Mouse (Mus musculus) urinary bladder, postnatal 10 days (tissue): ENCODE measurements around the gene E2f6.

ENCODE experiments used
- DNase-seq: peaks from one replicate; pipeline ENCODE4 v3.0.0; 2022; ENCODE audit warnings: low spot score

E2f6 gene

DNA sequence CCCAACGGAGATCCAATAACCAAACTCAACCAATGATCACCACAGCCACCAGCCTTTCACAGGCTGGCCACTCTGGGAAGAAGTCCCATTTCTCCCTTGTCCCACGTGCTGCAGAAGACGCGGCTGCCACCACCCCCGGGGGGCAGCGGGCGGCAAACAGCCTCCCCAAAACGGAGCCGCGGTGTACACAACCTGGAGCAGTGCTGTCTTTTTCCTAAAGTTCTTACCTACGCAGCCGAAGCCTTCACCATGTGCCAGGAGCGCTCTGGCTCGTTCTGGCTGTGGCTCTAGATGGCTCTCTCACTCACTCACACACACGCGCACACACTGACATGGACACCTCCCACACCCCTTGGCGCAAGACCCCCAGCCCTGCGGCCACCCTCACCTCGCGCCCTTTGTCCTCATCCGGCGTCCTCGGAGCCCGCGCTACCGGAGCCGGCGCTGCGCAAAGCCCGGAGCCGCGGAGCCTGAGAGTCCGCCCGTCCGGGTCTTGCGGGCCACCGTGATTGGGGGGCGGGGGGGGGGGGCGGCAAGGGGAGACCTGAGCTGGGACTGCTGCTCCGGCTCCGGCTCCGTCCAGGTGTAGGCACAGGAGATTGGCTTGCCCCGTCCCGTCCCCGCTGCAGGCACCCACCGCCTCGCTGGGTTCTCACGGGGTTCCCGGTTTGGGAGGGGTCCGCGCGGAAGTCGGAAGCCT, 10.4 kb upstream of the E2f6 start, which contains the start of gene Greb1:
Gene Greb1 (minus strand): TSS at position 628 of the 700 bp plus-strand sequence.
- no peak for DNase-seq

DNA sequence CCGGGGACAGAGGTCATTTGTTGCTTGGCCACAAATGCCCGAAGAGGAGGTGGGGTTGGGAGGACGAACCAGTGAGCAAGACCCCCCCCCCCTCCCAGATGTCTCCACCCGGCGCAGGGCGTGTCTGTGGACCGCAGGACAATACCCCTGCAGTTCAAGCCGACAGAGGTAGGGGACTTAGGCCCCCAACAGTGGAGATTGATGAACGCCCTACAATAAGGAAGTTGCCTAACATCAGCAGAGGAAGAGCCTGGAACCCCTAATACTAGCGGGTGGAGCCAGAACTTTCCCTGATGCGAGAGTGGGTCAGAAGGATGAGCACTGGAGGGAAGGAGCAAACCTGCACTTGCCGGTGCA, 9.8 kb upstream of the E2f6 start:
- no peak for DNase-seq

DNA sequence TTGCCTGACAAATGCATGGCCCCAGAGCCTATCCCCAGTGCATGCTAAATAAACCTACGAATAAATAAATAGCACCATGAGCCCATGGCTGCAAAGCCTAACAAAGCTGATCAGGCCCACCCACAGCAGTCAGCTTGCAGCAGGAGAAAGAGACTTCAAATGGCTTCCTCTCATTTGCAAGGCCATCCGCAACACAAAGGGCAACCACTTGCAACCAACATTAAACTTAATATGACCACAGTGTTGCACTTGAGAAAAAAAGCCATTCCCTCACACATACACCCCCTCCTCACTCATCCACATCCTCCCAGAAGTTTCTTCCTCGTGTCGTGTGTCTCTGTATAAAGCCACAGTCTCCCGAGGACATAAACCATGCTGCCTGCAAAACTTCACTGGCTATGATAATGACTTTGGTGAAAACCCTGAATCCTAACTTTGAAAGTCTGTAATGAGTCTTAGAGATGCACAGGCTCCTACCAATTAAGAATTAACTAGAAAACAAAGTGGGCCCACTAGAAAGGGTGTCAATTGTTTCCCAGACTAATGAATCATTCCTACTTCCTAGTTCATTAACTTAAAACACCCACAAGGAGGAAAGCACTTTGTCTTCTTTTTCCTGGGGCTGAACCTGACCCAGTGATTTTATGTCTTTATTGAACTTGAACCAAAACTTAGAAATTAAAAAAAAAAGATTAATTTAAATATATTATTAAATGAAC, 7.4 kb upstream of the E2f6 start:
- DNase-seq = no peak

DNA sequence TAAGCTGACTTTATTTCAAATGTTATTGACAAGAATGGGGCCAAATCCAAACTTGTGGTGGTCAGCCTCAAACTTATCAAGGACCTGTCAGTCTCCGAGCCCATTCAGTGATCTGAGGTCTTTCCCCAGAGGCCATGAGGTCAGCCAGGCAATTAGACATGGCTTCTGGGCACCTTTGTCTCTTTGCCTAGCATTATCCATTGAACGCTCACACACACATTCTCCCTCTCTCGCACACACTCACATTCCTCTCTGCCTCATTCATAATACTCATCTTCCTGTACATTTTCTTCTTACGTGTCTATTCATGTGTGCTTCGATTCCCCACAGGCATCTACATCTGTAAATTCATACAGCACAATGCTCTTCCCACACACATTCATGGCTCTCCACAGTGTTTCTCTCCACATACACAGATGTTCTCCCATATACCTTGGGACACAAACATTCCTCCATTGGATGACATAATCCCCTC, 6.8 kb upstream of the E2f6 start:
- DNase-seq = no peak

DNA sequence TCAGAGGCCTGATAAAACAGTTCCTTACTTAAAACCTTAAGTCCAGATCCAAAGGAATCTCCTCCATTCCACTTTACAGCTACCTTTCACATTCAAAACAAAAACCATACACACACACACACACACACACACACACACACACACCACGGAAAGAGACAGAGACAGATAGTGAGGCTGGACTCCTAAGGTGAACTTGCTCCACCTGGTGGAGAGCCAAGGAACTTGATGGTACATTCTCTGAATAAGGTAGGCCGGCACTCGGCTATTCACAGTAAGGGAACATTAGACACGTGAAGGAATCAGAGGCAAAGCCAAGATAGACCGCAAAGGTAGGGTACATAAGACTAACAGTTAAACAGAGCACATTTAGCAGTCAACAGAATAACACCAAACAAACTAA, 5.3 kb upstream of the E2f6 start:
- no peak for DNase-seq

DNA sequence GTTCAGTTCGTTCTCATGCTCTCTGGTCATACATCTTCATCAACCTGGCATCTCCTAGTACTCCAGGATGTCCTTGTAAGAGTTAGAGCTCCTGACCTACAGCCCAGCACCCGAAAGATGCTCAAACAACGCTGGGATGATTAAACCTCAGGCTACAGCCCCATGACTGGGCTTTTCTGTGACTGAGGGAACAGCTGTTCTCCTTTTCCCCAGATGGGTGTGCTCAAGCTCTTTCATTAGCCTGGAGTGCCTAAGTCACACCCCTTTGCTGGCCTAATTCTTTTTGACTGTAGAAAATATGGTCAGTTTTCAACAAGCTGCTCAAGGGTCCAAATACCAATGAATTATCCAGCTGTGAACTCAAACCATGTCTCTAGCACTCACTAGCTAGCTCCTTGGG, 2.7 kb upstream of the E2f6 start:
- DNase-seq = no peak

DNA sequence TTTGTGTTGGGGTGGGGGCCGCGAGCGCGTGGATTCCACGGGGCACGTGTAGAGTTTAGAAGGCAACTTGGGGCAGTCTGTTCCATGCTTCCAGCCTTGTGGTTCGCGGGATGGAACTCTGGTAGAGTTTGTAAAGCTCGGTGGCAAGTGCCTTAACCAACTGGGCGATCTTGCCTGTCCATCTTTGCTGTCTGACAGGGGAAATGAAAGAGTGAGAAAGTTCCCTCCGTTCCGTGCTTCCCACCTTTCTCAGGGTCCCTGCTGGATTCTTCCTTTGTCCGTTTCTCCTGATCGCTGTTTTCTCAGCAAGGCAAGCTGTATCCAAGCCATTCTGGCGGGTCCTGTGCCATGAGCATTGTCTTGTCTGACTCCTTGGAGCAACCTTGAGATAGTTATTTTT, 714 bp downstream of the E2f6 start:
- DNase-seq = no peak

DNA sequence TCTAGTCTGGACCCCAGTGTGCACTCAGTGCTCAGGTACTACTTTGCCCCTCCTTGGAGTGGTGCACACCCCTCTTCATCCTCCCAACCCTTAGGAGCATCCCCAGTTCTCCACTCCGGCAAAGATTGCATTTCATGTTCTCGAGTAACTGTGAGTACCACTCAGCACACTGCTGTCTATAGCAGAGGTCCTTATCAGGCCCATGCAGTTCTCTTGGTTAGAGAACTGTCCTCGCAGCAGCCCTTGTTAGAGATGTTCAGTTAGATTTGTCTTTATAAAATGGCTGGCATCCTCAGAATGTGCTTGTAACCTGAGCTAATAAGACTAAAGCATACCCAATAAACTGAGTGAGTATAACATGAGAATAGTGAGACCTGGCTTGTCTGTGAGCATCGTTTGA, 6.4 kb downstream of the E2f6 start:
- DNase-seq = no peak

DNA sequence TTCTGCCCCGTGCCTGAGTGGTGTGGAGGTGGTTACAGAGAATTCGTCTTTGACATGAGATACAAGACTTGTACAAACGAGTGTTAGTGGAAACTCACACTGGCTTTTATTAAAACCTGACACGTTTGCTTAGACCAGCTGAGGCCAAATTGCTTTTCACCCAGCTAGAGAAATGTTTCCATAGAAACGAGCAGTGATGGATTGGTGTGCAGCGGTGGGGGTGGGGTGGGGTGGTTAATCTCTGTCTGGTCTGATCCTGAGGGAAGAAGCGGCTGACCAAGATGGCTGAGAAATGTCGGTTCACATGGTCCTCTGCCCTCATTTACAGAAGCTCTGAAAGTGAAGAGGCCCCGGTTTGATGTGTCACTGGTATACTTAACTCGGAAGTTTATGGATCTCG, 7.8 kb downstream of the E2f6 start:
- DNase-seq = no peak

DNA sequence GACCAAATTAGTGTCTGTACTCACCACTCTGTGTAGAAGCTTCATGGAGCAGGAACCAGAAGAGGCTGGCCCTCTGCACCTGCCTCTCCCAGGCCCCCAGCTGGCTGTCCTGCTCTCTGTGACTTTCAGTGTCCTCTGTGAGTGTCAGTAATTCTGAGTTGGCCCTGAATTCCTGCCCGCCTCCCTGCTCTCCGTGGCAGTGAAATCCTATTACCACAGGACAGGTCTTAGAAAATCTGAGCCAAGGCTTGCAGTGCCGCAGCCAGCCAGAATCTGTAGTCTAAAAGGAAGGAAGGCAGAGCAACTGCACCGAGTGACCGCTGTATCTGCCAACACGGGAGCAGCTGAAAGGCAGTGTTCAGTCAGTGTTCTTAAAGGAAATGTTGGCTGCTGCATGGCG, 10.0 kb downstream of the E2f6 start:
- no peak for DNase-seq

DNA sequence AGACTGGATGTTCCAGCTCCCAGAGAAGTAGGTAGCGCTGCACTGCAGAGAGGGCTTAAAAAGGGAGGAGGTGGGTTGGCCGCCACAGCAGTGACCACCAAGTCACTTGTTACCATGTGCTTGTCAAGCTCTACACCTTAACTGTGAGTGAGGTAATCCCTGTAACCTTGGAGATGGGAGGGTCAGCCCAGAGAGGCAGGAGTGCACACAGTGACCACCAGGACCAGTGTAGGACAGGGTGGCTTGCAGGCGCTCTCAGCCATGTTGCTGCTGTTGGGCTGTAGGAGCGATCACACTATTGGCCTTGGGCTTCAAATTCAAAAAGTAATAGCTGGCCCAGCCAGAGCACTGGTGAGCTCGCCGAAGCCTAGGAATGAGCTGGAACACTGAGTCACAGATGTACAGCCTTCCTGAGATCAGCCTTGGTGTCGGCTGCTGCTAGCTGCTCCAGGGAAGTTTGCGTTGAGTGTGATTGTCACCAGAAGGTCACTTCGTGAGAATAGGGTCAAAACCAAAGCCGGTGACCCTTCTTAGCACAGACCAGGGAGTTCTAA, 11.5 kb downstream of the E2f6 start:
- no peak for DNase-seq

DNA sequence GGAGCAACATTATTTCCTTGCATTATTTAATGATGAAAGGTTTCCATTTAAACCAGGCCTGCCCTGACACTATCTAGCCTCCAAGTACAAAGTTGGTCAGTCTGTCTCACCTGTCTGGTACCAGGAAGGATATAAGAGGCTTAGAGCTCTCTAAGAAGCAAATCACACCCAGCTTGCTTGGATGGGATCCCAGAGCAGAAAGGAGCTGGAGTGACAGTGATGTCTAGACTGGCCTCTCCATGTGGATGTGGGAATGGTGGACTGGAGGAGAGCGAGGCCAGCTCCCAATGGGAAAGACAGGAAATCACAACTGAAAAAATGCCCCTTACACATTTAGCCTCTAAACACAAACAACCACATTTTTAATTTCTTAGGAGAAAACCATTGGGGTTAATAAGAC, 12.9 kb downstream of the E2f6 start:
- DNase-seq = no peak

DNA sequence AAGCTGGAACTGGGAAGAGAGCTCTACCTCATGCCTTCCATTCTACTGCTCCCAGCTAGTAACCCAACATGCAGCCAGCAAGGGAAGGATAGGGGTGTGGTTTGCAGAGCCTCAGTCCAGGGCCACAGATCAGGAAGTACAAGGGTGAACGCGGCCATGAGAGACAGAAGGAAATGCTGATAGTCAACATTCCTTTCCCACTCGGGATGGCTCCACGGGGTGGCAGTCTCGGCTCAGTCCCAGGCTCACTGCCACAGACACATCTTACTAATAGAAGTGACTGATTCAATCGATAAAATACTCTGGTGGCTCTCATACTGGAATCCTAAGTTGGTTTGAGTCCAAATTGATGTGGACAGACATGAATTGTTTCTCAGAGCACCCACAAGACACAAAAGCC, 17.7 kb downstream of the E2f6 start:
- DNase-seq = no peak

DNA sequence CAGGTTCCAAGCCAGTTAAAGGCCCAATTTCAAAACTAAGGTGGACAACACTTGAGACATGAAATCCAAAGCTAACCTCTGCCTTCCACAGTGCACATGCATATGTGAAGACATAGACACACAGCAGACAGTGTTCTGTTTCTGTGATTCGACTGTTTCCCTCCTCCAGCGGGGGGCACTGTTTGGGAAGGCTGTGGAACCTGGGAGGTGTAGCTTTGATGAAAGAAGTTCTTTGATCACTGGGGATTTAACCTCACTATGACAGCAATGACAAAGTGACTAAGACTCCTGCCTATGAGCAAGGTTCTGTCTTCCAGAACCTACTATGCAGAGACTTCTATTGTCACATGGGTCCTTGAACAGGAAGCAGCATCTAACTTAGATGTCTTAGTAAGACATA, 19.0 kb downstream of the E2f6 start:
- no peak for DNase-seq

DNA sequence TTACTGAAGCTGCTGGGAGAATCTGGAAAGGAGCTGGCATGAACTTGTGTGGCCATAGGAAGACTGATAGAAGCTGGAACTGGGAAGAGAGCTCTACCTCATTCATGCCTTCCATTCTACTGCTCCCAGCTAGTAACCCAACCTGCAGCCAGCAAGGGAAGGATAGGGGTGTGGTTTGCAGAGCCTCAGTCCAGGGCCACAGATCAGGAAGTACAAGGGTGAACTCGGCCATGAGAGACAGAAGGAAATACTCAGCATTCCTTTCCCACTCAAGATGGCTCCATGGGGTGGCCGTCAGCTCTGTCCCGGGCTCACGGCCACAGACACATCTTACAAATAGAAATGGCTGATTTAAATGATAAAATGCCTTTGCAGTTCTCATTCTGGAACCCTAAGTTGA, 20.3 kb downstream of the E2f6 start:
- DNase-seq = no peak

DNA sequence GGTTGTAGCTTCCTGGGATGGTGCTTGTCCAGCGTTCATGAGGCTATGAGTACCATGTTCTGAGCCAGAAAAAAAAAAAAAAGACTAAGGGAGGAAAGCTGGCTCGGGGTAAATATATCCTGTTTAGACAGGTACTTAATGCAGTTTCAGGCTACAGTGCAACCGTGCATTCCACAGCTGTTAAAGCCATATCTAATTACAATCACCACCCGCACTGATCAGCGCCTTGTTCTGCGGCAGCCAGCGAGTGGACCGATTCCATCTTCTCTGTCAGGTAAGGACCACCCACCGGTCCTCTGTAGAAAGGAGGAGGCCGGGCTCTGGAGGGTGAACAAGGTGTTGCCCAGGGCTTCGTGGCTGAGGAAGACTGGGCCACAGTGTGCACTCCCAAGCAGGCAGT, 23.9 kb downstream of the E2f6 start:
- no peak for DNase-seq

DNA sequence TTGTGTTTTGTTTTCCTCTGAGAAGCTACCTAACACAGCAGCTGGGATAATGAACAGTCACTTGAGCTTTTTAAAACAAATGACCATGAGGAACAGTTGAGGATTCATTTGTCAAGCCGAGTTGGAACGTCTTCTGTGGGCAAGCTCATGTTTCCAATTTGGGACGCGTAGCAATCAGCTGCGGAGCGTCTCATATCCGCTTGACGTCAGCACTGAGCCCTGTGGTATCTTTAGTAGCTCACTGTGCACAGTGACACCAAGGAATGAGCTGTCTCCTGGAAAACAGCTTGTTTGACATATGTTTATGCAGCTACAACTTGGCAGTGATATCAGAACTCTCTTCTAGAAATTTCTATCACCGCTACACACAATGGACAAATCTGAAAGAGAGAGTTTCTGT, 25.4 kb downstream of the E2f6 start:
- no peak for DNase-seq

DNA sequence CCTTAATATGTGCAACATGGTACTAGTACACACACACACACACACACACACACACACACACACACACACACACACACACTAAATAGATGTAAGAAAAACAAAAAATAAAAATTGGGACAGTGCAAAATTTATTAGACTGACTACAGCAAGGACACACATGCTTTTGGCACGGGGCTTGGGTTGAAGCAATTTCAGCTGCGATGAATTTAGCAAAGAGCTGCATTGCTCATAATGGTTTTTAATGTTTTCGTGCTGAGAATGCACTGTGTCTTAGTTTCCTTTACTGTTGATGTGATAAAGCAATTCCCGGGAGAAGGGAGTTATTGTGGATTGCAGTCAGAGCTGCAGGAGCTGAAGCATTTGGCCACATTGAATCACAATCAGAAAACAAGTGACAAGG, 27.0 kb downstream of the E2f6 start:
- no peak for DNase-seq

DNA sequence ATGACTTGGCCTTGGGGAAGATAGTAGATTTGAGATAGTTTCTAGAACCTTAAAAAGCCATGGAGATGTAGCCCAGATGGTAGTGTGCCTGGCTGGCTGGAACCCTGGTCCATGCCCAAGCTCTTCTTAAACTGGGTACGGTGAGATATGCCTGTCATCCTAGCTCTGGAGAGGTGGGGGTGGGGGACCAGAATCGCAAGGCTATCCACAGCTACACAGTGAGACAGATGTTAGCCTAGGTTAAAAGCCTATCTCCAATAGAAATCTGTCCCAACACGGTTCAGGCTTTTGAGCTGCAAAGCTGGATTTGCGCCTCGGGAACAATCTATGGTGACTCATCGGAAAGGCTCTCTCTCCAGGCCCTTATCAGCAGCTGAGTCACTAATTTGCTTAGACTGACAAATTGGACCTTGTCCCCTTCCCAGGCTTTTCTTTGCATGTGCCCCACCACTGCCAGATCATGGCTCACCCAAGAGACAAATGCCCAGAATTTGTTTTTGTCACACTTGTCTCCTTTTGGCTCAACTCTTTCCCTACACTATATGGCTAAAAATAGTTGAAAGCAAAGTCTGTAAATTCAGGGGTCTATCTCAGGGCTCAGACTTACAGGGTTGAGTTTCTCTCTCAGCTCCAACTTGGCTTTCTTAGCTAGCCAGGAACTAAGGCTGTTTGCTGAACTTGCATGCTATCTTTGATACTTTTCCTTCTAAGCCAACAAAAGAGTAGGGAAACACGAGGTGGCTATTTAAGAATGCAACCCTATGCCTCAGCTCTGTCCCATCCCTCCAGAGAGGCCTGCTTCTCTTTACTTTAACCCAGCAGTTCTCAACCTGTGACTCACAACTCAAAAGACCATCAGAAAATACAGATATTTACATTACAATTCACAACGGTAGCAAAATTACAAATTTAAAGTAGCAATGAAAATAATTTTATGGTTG, 30.3 kb downstream of the E2f6 start:
- DNase-seq = no peak

DNA sequence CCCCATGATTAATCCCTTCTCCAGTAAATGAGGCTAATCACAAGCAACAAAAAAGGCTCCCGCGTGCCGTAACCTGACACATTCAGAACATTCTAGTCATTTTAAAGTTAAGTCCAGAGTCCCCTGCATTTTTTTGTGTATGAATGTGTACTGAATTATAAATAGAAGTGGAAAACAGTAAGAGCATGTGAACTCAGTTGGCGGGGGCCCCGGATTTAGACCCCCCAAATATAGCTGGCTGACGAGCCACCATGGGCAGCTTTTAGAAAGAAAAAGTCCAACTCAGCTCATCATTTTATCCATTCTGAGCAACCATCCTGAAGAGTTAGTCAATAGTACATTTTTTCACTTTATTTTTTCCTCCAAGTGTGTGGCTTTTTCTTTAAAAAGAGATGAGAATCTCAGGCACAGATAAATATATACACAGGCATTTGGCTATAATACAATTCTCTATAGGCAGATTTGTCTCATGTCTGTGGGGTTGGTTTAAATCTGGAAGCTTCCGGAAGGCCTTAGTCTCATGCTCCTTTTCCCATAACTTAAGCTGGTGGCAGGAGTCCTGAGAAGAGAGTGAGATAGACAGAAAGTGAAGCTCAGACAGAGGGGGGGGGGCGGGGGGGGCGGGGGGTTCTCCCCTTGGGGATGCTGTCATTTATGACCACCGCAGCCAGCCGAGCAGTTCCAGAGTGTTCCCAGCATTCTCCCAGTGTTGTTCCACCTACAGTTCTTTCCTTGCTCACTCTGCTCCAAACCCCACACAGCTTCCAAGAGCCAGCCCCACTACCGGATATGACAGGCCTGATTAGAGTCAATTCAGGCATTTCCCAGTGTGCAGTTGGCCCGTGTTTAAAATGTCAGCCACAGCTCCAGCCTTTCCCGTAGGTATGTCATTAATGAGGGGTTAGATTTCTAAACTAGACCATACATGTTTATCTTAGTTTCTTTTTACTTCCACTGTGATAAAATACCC, 34.1 kb downstream of the E2f6 start:
- no peak for DNase-seq

DNA sequence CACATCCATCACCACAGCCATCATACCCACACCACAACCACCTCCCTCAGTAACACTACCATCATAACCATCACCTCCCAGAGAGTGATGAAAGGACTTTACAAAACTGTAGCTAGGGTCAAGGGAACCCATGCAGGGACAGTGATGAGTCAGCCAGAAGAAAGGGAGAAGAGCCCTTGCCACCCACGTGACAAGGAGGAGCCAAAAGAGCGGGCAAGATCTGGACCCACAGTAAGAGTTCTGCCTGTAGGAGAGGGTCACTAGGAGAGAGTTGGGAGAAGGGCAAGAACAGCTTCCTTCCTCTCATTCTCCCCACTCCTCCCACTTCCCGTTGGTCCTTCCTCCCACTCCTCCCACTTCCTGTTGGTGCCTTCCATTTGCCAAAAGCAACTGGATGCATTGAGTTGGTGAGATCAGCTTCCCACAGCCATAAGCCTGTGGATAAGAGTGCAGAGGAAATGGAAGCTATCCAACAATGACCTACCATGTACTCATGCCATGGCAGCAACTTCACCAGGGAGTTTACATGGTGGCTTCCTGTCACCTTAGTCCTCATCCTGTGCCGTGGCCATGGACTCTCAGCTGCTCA, 36.5 kb downstream of the E2f6 start:
- no peak for DNase-seq
